Mouse (Mus musculus) urinary bladder, adult 18-20 months (tissue): ENCODE results near the gene Gm10570.

Experiments
- DNase-seq, 2 experiments: peaks; one replicate each; pipeline ENCODE4 v3.0.0; 2022; ENCODE audit warnings: low spot score in 2 of 2, mixed read lengths in 2 of 2

The Gm10570 gene

DNA sequence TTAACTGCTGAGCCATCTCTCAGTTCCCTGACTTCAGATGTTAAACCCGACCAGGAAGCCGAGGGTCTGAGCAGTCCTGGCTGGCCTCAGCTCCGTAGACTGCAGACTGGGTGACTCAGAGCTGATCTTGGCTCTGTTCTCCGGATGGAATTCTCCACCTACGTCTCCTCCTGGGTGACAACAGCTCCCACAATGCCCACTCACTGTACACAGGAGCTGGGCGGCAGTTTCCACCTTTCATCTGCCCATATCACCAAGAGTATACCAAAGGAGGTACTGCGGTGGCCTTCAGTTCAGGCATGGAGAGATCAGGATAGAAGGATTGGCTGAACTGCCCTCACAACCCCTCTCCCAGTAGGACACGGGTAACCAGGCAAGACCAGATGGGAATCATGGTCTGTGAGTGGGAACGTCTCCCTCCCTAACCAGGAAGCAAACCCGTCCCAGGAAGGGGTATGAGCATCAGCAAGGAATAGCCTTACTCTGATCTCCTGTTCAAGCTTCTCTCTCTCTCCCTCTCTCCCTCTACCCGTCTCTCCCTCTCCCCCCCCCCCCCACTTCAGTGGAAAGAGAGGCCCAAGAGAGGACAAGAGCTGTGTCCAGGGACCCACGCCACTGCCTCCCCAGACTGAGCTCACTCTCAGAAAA lies 34.7 kb downstream of the Gm10570 start:
- DNase-seq, result peak; percentile 30 to 49

GRCm38 (mm10) chr4:130270611-130271347 lies 37.7 kb downstream of the Gm10570 start:
- no peak for DNase-seq

DNA sequence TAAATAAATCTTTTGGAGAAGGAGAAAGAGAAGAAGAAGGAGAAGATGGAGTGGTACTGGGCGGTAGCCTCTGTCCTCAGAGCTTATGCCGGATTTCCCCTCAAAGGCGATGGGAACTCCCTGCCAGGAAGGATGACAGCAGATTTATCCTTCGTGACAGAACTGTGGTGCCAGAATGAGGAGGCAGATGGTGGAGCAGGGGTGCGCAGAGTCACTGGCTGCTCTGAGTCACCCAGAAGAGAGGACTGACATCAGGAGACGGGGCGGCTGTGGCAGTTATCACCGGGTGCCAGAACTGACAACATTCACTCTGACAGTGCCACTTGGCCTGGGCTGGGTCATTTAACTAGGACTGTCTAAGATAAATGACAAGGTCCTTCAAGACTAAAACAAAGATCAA lies 38.4 kb downstream of the Gm10570 start:
- no peak for DNase-seq

DNA sequence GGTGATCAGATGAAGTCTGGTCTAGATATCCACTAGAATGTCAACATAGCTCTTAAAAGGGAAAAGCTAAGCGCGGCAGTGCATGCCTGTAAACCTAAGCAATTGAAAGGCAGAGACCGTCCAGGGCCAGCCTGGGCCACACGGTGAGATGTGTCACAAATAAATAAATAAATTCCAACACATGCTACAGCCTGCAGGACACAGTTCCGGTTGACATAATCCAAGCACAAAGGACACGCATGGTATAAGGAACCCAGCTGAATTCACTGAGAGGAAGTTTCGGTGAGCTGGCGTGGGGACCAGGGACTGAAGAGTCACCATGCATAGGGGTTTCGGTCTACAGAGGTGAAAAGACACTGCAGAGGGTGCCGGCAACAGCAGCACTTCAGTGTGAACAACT lies 39.7 kb downstream of the Gm10570 start:
- DNase-seq, result peak in 1 of 2 experiments; percentile 49

DNA sequence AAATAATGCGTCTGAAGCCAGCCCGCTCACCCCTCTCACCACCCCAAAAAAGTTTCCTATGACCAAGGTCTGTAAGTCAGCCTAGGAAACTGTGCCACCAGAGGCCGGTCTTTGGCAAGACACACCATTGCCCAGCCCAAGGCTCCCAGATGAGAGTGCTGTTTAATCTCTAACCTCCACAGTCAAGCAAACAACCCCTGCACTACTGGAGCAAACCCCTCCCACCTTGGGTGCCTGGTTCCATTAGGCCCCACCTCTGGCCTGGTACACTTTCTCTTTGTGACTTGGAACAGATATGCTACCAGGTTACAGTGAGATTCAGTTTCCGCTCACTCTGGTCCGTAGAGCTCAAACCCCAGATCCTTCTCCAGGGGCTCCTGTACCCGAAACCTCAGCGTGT lies 41.4 kb downstream of the Gm10570 start:
- peak in 1 of 2 experiments; percentile 29 for DNase-seq

DNA sequence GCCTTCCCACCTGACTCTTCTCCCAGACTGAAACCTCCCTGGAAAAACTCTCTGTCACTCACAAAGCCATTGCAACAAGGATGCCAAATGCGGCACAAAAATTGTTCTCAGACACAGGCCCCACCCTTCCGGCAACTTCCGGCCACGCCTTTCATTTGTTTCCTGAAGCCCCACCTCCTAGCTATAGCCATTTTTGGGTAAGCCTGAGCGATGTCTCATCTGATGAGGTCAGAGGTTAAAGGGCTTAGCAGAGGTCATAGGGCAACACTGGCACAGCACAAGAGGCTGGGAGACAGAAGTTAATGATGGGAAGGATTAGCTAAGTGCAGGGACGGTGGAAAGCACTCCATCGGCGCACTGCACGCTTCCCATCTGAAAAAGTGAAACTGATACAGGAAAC lies 41.9 kb downstream of the Gm10570 start:
- no peak for DNase-seq

DNA sequence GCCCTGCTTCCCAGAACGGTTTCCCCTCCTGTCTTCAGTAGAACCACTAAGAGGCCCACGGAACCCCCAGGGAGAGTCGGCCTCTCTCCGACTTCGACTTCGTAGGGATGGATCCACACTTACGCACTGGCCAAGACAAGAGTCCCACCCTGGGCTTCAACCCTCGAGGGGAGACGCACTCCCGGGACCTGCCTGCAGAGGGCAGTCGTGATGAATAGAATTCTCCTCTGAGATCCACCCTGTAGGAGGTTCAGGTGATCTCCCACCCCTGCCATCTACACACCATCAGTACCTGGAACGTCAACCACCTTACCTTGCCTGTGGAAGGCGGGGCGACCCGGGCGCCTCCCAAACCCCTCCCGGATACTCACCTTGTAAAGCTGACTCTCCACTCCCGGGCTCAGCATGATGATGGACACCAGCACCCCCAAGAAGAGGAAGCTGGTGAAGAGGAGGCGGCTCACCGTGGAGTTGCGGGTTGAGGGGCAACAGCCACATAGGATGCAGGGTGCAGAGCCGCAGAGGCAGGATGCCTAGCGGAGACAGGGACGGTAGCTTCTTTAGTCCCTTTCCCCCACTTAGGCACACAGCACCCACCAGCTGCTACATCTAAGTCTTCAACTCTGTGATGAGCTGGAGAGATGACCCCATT lies 43.6 kb downstream of the Gm10570 start:
- peak in 1 of 2 experiments; percentile 75 for DNase-seq

- DNase-seq, result no peak
Observed at GRCm38 (mm10) chr4:130264131-130264530, 44.3 kb downstream of the Gm10570 start.

GRCm38 (mm10) chr4:130260406-130260805 lies 48.1 kb downstream of the Gm10570 start:
- no peak for DNase-seq
